Mouse (Mus musculus) right cerebral cortex, adult 18-20 months (tissue): ENCODE results near the gene Erich6b.

ENCODE experiments used
- DNase-seq: peaks from one replicate; pipeline ENCODE4 v3.0.0; 2022; ENCODE audit warnings: mixed read lengths

The Erich6b gene

DNA sequence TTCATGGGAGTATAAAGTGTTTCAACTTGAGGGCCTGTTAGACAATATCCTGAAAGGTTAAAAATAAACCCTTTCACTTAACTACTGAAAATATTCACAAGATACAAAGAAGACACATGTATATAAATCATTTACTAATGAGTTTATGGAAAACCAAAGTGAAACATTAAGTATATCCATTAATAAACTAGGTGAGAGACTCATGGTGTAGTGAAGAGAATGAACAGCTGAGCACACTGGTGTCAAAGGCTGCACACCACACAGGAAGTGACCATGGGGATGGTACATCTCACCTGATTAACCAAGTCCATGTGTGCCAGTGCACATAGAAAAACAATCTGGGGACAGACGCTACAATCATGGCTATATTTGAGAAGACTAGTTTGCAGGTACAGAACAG lies 66.9 kb downstream of the Erich6b start:
- no peak for DNase-seq

- no peak for DNase-seq
Measured at GRCm38 (mm10) chr14:75711731-75712130, 69.7 kb downstream of the Erich6b start.

- DNase-seq = no peak
Measured at GRCm38 (mm10) chr14:75712687-75713086, 70.6 kb downstream of the Erich6b start.

DNA sequence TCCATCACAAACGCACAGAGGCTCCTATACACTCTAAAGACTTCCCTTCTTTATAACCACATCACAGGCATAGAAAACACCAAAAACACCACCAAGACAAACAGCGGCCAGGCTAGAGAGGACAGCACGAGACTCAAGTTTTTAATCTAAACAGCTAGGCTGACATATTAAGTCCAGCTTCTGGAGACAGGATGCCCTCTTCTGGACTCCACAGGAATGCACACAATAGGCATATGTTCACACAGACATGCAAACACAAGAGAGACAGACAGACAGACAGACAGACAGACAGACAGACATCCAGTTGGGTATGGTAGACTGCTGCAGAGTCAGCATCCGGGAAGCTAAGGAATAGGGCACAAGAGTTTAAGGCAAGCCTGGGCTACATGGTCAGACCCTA lies 71.6 kb downstream of the Erich6b start:
- DNase-seq = no peak

DNA sequence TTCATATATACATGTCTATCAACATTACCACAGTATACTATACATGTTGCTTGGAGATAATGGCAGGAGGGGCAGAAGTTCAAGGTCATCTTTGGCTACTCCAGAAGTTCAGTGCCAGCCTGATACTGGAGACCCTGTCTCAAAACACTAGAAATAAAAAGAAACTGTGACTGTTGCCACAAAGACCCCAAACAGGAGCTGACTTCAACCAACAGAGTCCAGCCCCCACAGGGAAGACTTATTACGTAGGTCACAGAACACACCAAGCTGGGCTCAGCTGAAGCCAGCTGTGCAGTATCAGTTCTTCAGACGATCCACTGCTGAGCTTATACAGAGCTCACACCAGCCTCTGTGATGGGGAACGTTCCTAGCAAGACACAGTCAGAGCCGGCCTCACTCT lies 74.4 kb downstream of the Erich6b start:
- DNase-seq = no peak
